ENCODE assay signal across 16 mouse cellular contexts in genomic region chr19:37348952-37349351, GRCm38 (mm10).
"Had no signal": no experiment of that assay in that cellular context is flagged by ENCODE, and none has a peak within 500 bp of the region (broad histone marks: within the 10 kb centered on the region; RNA-seq: fewer than 3 reads in every experiment).

No protein-coding gene starts in this region.

- H3K4me1 ChIP-seq: kidney, embryonic 15.5 days; limb, embryonic 13.5 days; midbrain, embryonic 10.5 days; neural tube, embryonic 15.5 days had no signal

- H3K9ac ChIP-seq: kidney, embryonic 15.5 days; limb, embryonic 13.5 days; liver, embryonic 13.5 days; neural tube, embryonic 15.5 days had no signal

- H3K27me3 ChIP-seq: kidney, embryonic 15.5 days; limb, embryonic 13.5 days; liver, embryonic 13.5 days; neural tube, embryonic 15.5 days had no signal

- ATAC-seq: lung, postnatal 0 days had no signal

- H3K27ac ChIP-seq: kidney, embryonic 15.5 days; limb, embryonic 13.5 days; liver, embryonic 13.5 days; midbrain, embryonic 10.5 days; neural tube, embryonic 15.5 days; stomach, postnatal 0 days had no signal

- DNase-seq: kidney, adult 2 months; kidney, postnatal 14 days; liver, embryonic 13.5 days; lung, adult 2 months; lung, postnatal 4 days; midbrain, embryonic 14.5 days; right cerebral cortex, adult 18-20 months; right cerebral cortex, postnatal 25 days; thymus, postnatal 4 days had no signal

- H3K4me3 ChIP-seq: kidney, embryonic 15.5 days; limb, embryonic 13.5 days; liver, embryonic 13.5 days; midbrain, embryonic 10.5 days; myocyte; neural tube, embryonic 15.5 days had no signal

- H3K9me3 ChIP-seq: midbrain, embryonic 10.5 days; neural tube, embryonic 15.5 days had no signal

- H3K4me2 ChIP-seq: kidney, embryonic 15.5 days; limb, embryonic 13.5 days; liver, embryonic 13.5 days; neural tube, embryonic 15.5 days had no signal
